In genomic region chr12:86946301-86946781, GRCm38 (mm10) we compare ENCODE assay signal across 8 mouse cellular contexts. TPM values are rescaled to one million over a fixed set of nuclear protein-coding genes. Genes with fewer than 3 reads are reported as not detected.
DNase-seq lines count a peak whose midpoint lies in the region; ATAC-seq and TF ChIP-seq lines count a peak whose summit lies in the region.

No protein-coding gene starts in this region.

- peak; percentile 42 to 45 for DNase-seq in heart, adult 9 months (ENCODE audit: low spot score in 2 of 2)
- DNase-seq in heart, adult 8-10 months (ENCODE audit: low spot score): no peak
- DNase-seq in ES-CJ7 (ENCODE audit: low read depth, low spot score): peak; percentile 47
- peak; percentile 31 for DNase-seq in limb, embryonic 11.5 days (ENCODE audit: low spot score)
- no peak for DNase-seq in thymus, postnatal 10 days (ENCODE audit: low spot score in 2 of 2)
- no peak for DNase-seq in right cerebral cortex, adult 18-20 months

- TF ChIP-seq CTCF in embryonic fibroblast, embryonic 13.5 days (IDR thresholded peaks at IDR 0.05; ENCODE audit: borderline replicate concordance, insufficient read depth, low read length): no peak

- WGBS in limb, embryonic 11.5 days: 1% methylated on average over 17 of the region's 17 CpGs
- WGBS in neural tube, embryonic 14.5 days: under 1% methylated on average over 17 of the region's 17 CpGs

- H3K9me3 ChIP-seq in limb, embryonic 11.5 days (ENCODE audit: control insufficient read depth, low read length): no peaks in the 10 kb centered on the region
- no peaks in the 10 kb centered on the region for H3K9me3 ChIP-seq in neural tube, embryonic 14.5 days (ENCODE audit: control insufficient read depth, low read length)

- peak overlapping the region; percentile 94 for H3K27ac ChIP-seq in embryonic fibroblast, embryonic 13.5 days (ENCODE audit: insufficient read depth, low read length)
- peak overlapping the region; percentile 98 for H3K27ac ChIP-seq in limb, embryonic 11.5 days (replicated peaks; ENCODE audit: low read depth, low read length)
- peak overlapping the region; percentile 100 for H3K27ac ChIP-seq in neural tube, embryonic 14.5 days (ENCODE audit: low read depth, low read length)

- peak overlapping the region; percentile 54 for H3K4me3 ChIP-seq in embryonic fibroblast, embryonic 13.5 days (ENCODE audit: insufficient read depth, low read length)
- H3K4me3 ChIP-seq in limb, embryonic 11.5 days (ENCODE audit: low read depth, low read length): peak overlapping the region; percentile 74
- peak overlapping the region; percentile 70 for H3K4me3 ChIP-seq in neural tube, embryonic 14.5 days (ENCODE audit: low read depth, low read length)

- no peaks in the 10 kb centered on the region; the same call in 1 of the 2 replicates for H3K36me3 ChIP-seq in limb, embryonic 11.5 days (ENCODE audit: control insufficient read depth, insufficient read depth, low read length)
- no peaks in the 10 kb centered on the region for H3K36me3 ChIP-seq in neural tube, embryonic 14.5 days (ENCODE audit: control insufficient read depth, insufficient read depth, low read length)

- peak overlapping the region; percentile 82 for H3K4me2 ChIP-seq in limb, embryonic 11.5 days (ENCODE audit: low read depth, severe bottlenecking)
- H3K4me2 ChIP-seq in neural tube, embryonic 14.5 days (ENCODE audit: low read depth, low read length): peak overlapping the region; percentile 94

- H3K9ac ChIP-seq in limb, embryonic 11.5 days (ENCODE audit: low read length): peak overlapping the region; percentile 98
- peak overlapping the region; percentile 96 for H3K9ac ChIP-seq in neural tube, embryonic 14.5 days (replicated peaks; ENCODE audit: low read depth, low read length)

- H3K27me3 ChIP-seq in limb, embryonic 11.5 days (ENCODE audit: control insufficient read depth, insufficient read depth, low read length): no peaks in the 10 kb centered on the region
- H3K27me3 ChIP-seq in neural tube, embryonic 14.5 days (ENCODE audit: control insufficient read depth, insufficient read depth, low read length): no peaks in the 10 kb centered on the region

- ATAC-seq in limb, embryonic 11.5 days (ENCODE audit: insufficient number of reproducible peaks, low FRiP score, low TSS enrichment, low read depth): no peak
- ATAC-seq in neural tube, embryonic 14.5 days (ENCODE audit: low read depth): no peak

- H3K4me1 ChIP-seq in embryonic fibroblast, embryonic 13.5 days (ENCODE audit: control insufficient read depth, insufficient read depth, low read length): peaks cover 12% of the 10 kb centered on the region
- H3K4me1 ChIP-seq in limb, embryonic 11.5 days (ENCODE audit: control insufficient read depth, insufficient read depth, low read length): peaks cover 12% of the 10 kb centered on the region
- peaks cover 44% of the 10 kb centered on the region for H3K4me1 ChIP-seq in neural tube, embryonic 14.5 days (ENCODE audit: control insufficient read depth, insufficient read depth, low read length)

- no peak for TF ChIP-seq POLR2A in embryonic fibroblast, embryonic 13.5 days (IDR thresholded peaks at IDR 0.05; ENCODE audit: low read depth, low read length)

RNA-seq across cellular contexts. Expression of gene Cipc, which starts 0.5 kb away (rescaled TPM):
- total RNA-seq in heart, adult 8-10 months (2022): 10 to 100 TPM; 42.4 to 53.8 (median 48.3) TPM
- polyA plus RNA-seq in embryonic fibroblast, embryonic 13.5 days (2011; ENCODE audit: insufficient read length, low read depth, missing spikeins): 25.1 and 30.6 TPM in 2 replicates
- polyA plus RNA-seq in limb, embryonic 11.5 days (2014; fragmentation: Nextera tagmentation; extraction: Ambion mirVana): 31.3 and 33.7 TPM in 2 replicates
- polyA plus RNA-seq in neural tube, embryonic 14.5 days (2014; fragmentation: Nextera tagmentation; extraction: Ambion mirVana): 51.7 and 54.2 TPM in 2 replicates

RNA-seq across cellular contexts. Expression of gene Zdhhc22, which starts 43.9 kb away (rescaled TPM):
- total RNA-seq in heart, adult 8-10 months (2022): not detected
- polyA plus RNA-seq in embryonic fibroblast, embryonic 13.5 days (2011; ENCODE audit: insufficient read length, low read depth, missing spikeins): not detected in 2 replicates
- 0.05 TPM in 1 of 2 replicates, not detected in the other for polyA plus RNA-seq in limb, embryonic 11.5 days (2014; fragmentation: Nextera tagmentation; extraction: Ambion mirVana)
- polyA plus RNA-seq in neural tube, embryonic 14.5 days (2014; fragmentation: Nextera tagmentation; extraction: Ambion mirVana): 10.3 and 20.5 TPM in 2 replicates

Comparison
In these comparisons a context has a peak if more than half of its experiments do, and no peak if none do; other contexts are left out.
1. DNase-seq: peak in heart, adult 9 months (2 of 2), ES-CJ7 (single experiment) and limb, embryonic 11.5 days (single experiment); none in heart, adult 8-10 months (single experiment), thymus, postnatal 10 days (0 of 2) and right cerebral cortex, adult 18-20 months (single experiment).
2. RNA of gene Zdhhc22, which starts 43.9 kb away (polyA plus RNA-seq): 10.3 to 20.5 TPM in neural tube, embryonic 14.5 days; 0.05 TPM in limb, embryonic 11.5 days and not detected in embryonic fibroblast, embryonic 13.5 days; every median in the first group is over 10 times any median in the second.
3. Peak in every context shown above with its lines, with median percentiles within 50 percentile points of each other: H3K27ac ChIP-seq and H3K4me3 ChIP-seq.